Mouse (Mus musculus) forebrain, postnatal 0 days (tissue): ENCODE measurements around the gene Osgep. TPM values are rescaled to one million over a fixed set of nuclear protein-coding genes. Genes with fewer than 3 reads are reported as not detected.

Source experiments
- ATAC-seq: fragments of 200-750 bp; cut with Nextera tagmentation; 2 replicates; pipeline ENCODE4 v1.8.0; 2017; ENCODE audit warnings: mild to moderate bottlenecking, moderate library complexity
- DNase-seq: peaks from one replicate; pipeline ENCODE4 v3.0.0-alpha.2; 2015
- H3K27ac ChIP-seq: fragments of 300-500 bp; sonication (generic); 2 replicates; pipeline ENCODE4 v1.5.1; 2014; ENCODE audit warnings: low read depth, mild to moderate bottlenecking, antibody characterized with exemption, low read length, moderate library complexity, mixed read lengths
- H3K27me3 ChIP-seq: fragments of 300-500 bp; sonication (generic); 2 replicates; pipeline ENCODE4 v1.6.1; 2014; ENCODE audit warnings: mild to moderate bottlenecking, low read length, mixed read lengths; ENCODE audit not compliant: insufficient read depth
- H3K36me3 ChIP-seq: fragments of 300-500 bp; sonication (generic); 2 replicates; pipeline ENCODE4 v1.6.1; 2014; ENCODE audit warnings: mild to moderate bottlenecking, moderate library complexity; ENCODE audit not compliant: insufficient read depth
- H3K4me1 ChIP-seq: fragments of 300-500 bp; sonication (generic); 2 replicates; pipeline ENCODE4 v1.6.1; 2014; ENCODE audit warnings: antibody characterized with exemption; ENCODE audit not compliant: insufficient read depth
- H3K4me2 ChIP-seq: fragments of 300-500 bp; sonication (generic); 2 replicates; pipeline ENCODE4 v1.6.1; 2014; ENCODE audit warnings: low read depth, mild to moderate bottlenecking, moderate library complexity
- H3K4me3 ChIP-seq: fragments of 300-500 bp; sonication (generic); 2 replicates; pipeline ENCODE4 v1.5.1; 2014; ENCODE audit warnings: low read depth, low read length, mixed read lengths
- H3K9ac ChIP-seq: fragments of 300-500 bp; sonication (generic); 2 replicates; pipeline ENCODE4 v1.6.1; 2014; ENCODE audit warnings: mild to moderate bottlenecking
- H3K9me3 ChIP-seq: fragments of 300-500 bp; sonication (generic); 2 replicates; pipeline ENCODE4 v1.6.1; 2016; ENCODE audit warnings: low read length
- CTCF ChIP-seq: sonication (generic); IDR thresholded peaks from 2 replicates; pipeline ENCODE4 v1.5.1; 2016; ENCODE audit warnings: antibody characterized with exemption, control low read depth, low read depth
- WGBS: fragments of 180-500 bp; shearing (Covaris S2); extraction: QIAGEN DNeasy Blood & Tissue Kit; methylation state at CpG from one replicate; pipeline ENCODE4 v1.1.7; 2014; 5-methylcytosine and 5-hydroxymethylcytosine counted together
- polyA plus RNA-seq: library from polyadenylated mRNA; unstranded; fragments of >200 nt; fragmentation: Nextera tagmentation; extraction: Ambion mirVana; gene quantifications from 2 replicates; pipeline ENCODE4 v1.2.1, GENCODE M21; 2015
- total RNA-seq: library from RNA; depleted of rRNA; stranded (reverse); fragments of >200 nt; gene quantifications from 2 replicates; pipeline ENCODE4 v1.2.3, GENCODE M21; 2014

The Osgep gene
- total and polyA plus RNA-seq, 2 experiments from 2014 or later, result 75.2 to 79.1 TPM

DNA sequence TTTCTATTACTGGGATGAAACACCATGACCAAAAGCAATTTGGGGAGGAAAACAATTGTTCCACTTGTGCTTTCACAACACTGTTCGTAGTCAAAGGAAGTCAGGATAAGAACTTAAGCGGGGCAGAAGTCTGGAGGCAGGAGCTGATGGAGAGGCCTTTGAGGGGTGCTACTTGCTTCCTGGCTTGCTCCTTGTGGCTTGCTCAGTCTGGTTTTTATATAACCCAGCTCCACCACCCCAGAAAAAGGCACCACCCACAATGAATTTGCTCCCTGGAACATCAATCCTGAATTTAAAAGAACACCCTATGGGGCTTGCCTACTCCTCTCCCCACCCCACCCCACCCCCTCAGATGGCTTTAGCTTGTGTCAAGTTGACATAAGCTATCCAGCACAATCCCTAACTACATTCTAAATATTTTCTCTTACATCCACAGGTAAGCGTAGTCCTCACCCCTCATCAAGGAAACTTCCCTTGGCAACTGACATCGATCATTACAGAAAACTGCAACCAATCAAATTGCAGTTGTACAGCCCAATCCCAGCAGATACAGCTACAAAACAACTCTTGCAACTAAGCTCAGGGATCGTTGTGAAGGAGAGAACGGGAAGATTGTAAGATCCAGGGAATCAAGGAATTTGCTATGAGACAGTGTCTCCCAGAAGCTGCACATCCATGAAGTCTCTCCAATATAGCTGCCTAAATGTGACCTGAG is 48.3 kb downstream of the Osgep start:
- TF ChIP-seq CTCF, result no peak
- H3K9ac ChIP-seq, result no peak overlapping the region
- H3K4me3 ChIP-seq, result no peak overlapping the region
- no peak overlapping the region for H3K4me2 ChIP-seq
- no peaks in the 10 kb centered on the region for H3K4me1 ChIP-seq
- H3K27me3 ChIP-seq, result no peaks in the 10 kb centered on the region
- no peak overlapping the region for H3K27ac ChIP-seq
- DNase-seq, result no peak
- 81% methylated on average over 6 of the region's 6 CpGs for WGBS
- no peaks in the 10 kb centered on the region for H3K36me3 ChIP-seq
- no peak for ATAC-seq
- no peaks in the 10 kb centered on the region for H3K9me3 ChIP-seq

DNA sequence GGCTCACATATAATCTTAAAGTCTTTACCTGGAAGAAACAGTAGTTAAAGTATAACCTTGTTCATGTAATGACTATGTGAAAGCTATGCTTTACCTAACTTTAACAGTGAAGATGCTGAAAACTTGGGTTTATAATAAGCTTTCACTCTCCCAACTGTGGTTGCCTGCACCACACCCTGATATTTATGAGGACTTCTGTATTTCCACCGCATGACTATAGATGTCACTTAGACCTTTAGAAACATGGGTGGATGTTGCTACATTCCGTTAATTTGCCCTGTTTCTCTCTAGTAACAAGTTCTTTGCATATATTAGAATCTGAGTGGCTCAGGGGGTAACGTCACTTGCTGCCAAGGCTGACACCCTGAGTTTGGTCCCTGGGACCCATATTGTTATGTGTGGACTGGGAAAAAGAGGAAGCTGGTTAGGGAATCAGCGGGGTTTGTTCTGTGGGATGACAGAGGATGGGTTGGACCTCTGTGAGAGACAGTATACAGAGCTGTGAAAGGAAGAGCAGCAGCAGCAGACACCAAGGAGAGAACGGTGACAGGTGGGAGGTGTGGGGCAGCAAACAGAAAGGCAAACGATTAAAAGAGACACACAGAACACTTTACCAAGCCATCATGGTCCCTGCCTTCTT is 49.0 kb downstream of the Osgep start:
- no peak overlapping the region for H3K4me2 ChIP-seq
- no peaks in the 10 kb centered on the region for H3K27me3 ChIP-seq
- WGBS, result 83% methylated on average over 6 of the region's 6 CpGs
- H3K27ac ChIP-seq, result no peak overlapping the region
- no peak for TF ChIP-seq CTCF
- no peak for ATAC-seq
- H3K9ac ChIP-seq, result no peak overlapping the region
- H3K9me3 ChIP-seq, result no peaks in the 10 kb centered on the region
- H3K4me1 ChIP-seq, result 0 out of 2 replicates have a peak, but pooled peaks cover under 1% of the 10 kb centered on the region
- DNase-seq, result no peak
- H3K36me3 ChIP-seq, result no peaks in the 10 kb centered on the region
- H3K4me3 ChIP-seq, result no peak overlapping the region

DNA sequence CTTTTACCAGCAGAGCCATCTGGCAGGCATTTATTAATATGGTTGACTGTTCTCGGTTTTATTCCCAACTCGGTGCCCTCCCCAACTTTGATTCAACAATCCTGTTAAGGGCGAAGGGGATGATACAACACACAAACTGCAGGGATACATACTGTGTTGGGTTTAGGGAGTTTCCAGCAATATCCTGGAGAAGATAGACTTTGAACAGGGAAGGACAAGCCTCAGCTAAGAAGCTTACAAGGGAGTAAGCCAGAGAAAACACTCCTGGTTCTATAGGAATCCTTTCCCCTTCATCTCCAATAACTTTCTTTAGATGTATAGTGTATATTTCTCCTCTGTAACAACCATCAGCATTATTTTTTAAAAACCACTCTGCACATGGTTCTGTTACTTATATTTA is 49.5 kb downstream of the Osgep start:
- Histone ChIP-seq H3K27ac (no peak overlapping the region), H3K4me2 (no peak overlapping the region), H3K4me3 (no peak overlapping the region), H3K9ac (no peak overlapping the region), H3K9me3 (no peaks in the 10 kb centered on the region), H3K36me3 (no peaks in the 10 kb centered on the region), H3K4me1 (0 out of 2 replicates have a peak, but pooled peaks cover 5% of the 10 kb centered on the region), H3K27me3 (no peaks in the 10 kb centered on the region)
- 90% methylated on average over 3 of the region's 3 CpGs for WGBS
- ATAC-seq, result no peak
- DNase-seq, result no peak
- no peak for TF ChIP-seq CTCF

DNA sequence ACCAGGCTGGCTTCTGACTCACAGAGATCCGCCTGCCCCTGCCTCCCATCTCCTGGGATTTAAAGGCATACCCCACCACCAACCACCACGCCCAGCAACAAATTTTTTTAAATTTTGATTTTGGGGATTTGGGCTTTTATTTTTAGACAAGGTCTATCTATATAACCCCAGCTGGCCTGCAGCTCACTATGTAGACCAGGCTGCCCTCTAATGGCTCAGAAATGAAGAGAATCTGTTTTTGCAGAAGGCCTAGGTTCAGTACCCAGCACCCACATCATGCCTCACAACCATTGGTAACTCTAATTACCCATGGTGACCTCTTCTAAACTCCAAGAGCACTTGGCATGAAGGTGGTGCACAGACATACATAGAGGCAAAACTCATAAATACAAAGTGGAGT is 53.4 kb downstream of the Osgep start:
- H3K9ac ChIP-seq, result no peak overlapping the region
- no peak for ATAC-seq
- H3K27me3 ChIP-seq, result no peaks in the 10 kb centered on the region
- no peaks in the 10 kb centered on the region for H3K36me3 ChIP-seq
- DNase-seq, result no peak
- no peak overlapping the region for H3K4me2 ChIP-seq
- 89% methylated on average over 2 of the region's 2 CpGs for WGBS
- 0 out of 2 replicates have a peak, but pooled peaks cover 5% of the 10 kb centered on the region for H3K4me1 ChIP-seq
- TF ChIP-seq CTCF, result no peak
- no peak overlapping the region for H3K4me3 ChIP-seq
- no peaks in the 10 kb centered on the region for H3K9me3 ChIP-seq
- no peak overlapping the region for H3K27ac ChIP-seq

DNA sequence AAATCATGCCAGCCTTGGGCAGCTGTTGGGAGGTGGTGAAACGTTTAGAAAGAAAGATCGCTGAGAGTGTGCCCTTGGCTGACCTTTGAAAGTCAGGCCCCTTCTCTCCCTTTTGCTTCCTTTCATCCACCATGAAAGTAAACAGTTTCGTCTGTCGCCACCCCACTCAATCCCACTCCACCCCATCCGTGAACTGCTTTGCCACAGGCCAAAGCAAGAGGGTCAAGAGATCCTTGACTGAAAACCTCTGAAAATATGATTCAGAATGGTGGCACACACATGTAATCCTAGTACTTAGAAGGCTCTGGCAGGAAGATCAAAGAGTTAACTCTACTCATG is 53.9 kb downstream of the Osgep start:
- Histone ChIP-seq H3K9ac (peak overlapping the region; percentile 43), H3K4me3 (peak overlapping the region; percentile 37), H3K4me1 (0 out of 2 replicates have a peak, but pooled peaks cover 5% of the 10 kb centered on the region), H3K27me3 (no peaks in the 10 kb centered on the region), H3K36me3 (no peaks in the 10 kb centered on the region), H3K4me2 (peak overlapping the region; percentile 71), H3K9me3 (no peaks in the 10 kb centered on the region), H3K27ac (no peak overlapping the region)
- TF ChIP-seq CTCF, result no peak
- no peak for ATAC-seq
- no peak for DNase-seq
- WGBS, result 36% methylated on average over 5 of the region's 5 CpGs

DNA sequence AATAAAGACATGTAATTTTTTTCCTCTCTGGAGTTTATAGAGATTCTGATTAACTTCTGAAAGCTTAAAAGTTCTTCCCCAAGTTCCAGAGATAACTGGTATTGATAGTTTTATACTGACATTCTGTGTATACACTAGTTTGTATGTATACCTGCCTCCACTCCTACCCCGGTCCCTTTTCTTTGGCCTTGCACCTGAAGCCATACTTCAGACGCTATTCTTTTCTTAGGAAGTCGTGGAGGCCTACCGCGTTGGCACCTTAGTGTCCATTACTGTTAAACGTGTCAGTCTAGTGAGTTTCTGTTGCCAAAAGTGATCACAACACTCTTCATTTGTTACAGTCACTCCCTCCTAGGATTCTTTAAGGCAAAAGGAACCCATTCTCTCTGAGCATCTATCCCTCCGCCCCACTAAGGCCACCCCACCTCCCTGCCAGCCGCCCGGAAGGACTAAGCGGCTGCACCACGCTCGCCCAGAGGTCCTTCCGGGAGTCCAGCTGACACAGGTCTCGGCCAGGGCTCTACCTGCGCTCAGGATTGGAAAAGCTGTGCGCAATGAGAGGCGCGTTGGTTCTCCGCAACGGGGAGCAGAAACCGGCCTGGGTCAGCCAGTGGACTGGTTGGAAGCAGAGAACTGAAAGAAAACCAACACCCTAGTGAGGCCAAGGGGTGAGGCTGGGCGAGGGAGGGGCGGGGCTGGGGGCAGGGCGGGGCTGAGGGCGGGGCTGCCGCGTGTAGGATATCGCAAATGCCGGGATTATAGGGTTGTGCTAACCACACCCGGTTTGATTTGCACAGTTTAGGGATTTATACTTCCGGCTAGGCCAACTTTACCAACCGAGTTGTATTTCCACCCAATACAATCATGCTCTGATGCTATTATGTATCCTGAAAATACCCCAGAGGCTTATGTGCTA is 54.5 kb downstream of the Osgep start, which contains the start of gene Tep1:
TSS of gene Tep1 (minus strand) at position 672 of the 916 bp plus-strand sequence.
- WGBS, result 7% methylated on average over 32 of the region's 32 CpGs
- Histone ChIP-seq H3K27ac (no peak within 1 kb of the TSS), H3K4me2 (peak within 1 kb of the TSS; percentile 71), H3K9me3 (no peaks in the 10 kb centered on the region), H3K27me3 (no peaks in the 10 kb centered on the region), H3K4me3 (peak within 1 kb of the TSS; percentile 37), H3K36me3 (no peaks in the 10 kb centered on the region), H3K9ac (peak within 1 kb of the TSS; percentile 43), H3K4me1 (0 out of 2 replicates have a peak, but pooled peaks cover 5% of the 10 kb centered on the region)
- no peak for TF ChIP-seq CTCF
- DNase-seq, result peak; percentile 59
- ATAC-seq, result peak; percentile 95

DNA sequence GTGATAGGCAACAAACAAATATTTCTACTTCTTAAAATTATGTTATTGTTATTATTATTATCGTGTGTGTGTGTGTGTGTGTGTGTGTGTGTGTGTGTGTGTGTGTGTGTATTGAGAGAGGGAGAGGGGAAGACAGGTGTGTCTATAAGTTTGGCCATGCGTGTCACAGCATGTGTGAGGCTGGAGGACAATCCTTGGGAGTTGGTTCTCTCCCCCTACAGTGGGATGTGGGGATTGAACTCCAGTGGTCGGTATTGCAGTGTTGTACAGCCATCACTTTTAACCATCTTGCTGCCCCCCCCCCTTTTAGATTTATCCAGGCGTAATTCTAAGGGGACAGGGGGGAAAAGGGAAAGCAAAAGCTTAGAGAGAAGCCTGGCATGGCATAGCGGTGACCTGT is 56.0 kb downstream of the Osgep start:
- H3K9ac ChIP-seq, result no peak overlapping the region
- ATAC-seq (no peak), DNase-seq (no peak)
- H3K4me3 ChIP-seq, result no peak overlapping the region
- 95% methylated on average over 5 of the region's 5 CpGs for WGBS
- H3K27me3 ChIP-seq, result no peaks in the 10 kb centered on the region
- H3K9me3 ChIP-seq, result no peaks in the 10 kb centered on the region
- TF ChIP-seq CTCF, result no peak
- H3K4me1 ChIP-seq, result 0 out of 2 replicates have a peak, but pooled peaks cover 5% of the 10 kb centered on the region
- H3K36me3 ChIP-seq, result no peaks in the 10 kb centered on the region
- H3K27ac ChIP-seq, result no peak overlapping the region
- H3K4me2 ChIP-seq, result no peak overlapping the region
